Mouse (Mus musculus) lung, postnatal 0 days (tissue): ENCODE measurements at regions not wholly inside any gene's neighbourhood (a gene's known extent, or its start where the extent isn't known, plus 50 kb on each side); places are given as distances from the start of the nearest gene placed in this dataset.

ENCODE experiments used
- ATAC-seq: fragments of 200-750 bp; cut with Nextera tagmentation; 2 replicates; pipeline ENCODE4 v1.8.0; 2017; ENCODE audit warnings: moderate library complexity
- DNase-seq: peaks from one replicate; pipeline ENCODE4 v3.0.0-alpha.2; 2016; ENCODE audit warnings: low spot score
- H3K27ac ChIP-seq: fragments of 300-500 bp; sonication (generic); 2 replicates; pipeline ENCODE4 v1.5.1; 2014; ENCODE audit warnings: antibody characterized with exemption, mild to moderate bottlenecking, low read length, mixed read lengths
- H3K27me3 ChIP-seq: fragments of 300-500 bp; sonication (generic); replicated peaks from 2 replicates; pipeline ENCODE4 v1.6.1; 2014; ENCODE audit warnings: low read length, mixed read lengths; ENCODE audit not compliant: insufficient read depth
- H3K36me3 ChIP-seq: fragments of 300-500 bp; sonication (generic); 2 replicates; pipeline ENCODE4 v1.6.1; 2014; ENCODE audit warnings: low read length, mixed read lengths; ENCODE audit not compliant: insufficient read depth
- H3K4me1 ChIP-seq: fragments of 300-500 bp; sonication (generic); 2 replicates; pipeline ENCODE4 v1.6.1; 2014; ENCODE audit warnings: antibody characterized with exemption, low read depth, low read length, mixed read lengths; ENCODE audit not compliant: insufficient read depth
- H3K4me2 ChIP-seq: fragments of 300-500 bp; sonication (generic); replicated peaks from 2 replicates; pipeline ENCODE4 v1.6.1; 2014; ENCODE audit warnings: low read depth, mild to moderate bottlenecking, low read length, moderate library complexity, mixed read lengths
- H3K4me3 ChIP-seq: fragments of 300-500 bp; sonication (generic); 2 replicates; pipeline ENCODE4 v1.5.1; 2014; ENCODE audit warnings: low read depth, low read length
- H3K9ac ChIP-seq: fragments of 300-500 bp; sonication (generic); replicated peaks from 2 replicates; pipeline ENCODE4 v1.6.1; 2014; ENCODE audit warnings: low read depth, mild to moderate bottlenecking
- H3K9me3 ChIP-seq: fragments of 300-500 bp; sonication (generic); 2 replicates; pipeline ENCODE4 v1.6.1; 2016; ENCODE audit warnings: low read length, mixed read lengths
- CTCF ChIP-seq: IDR thresholded peaks from 2 replicates; pipeline ENCODE4 v1.5.1; 2016; ENCODE audit warnings: antibody characterized with exemption, mild to moderate bottlenecking
- EP300 ChIP-seq: IDR thresholded peaks from 2 replicates; pipeline ENCODE4 v1.6.1; 2016; ENCODE audit warnings: antibody characterized with exemption, mild to moderate bottlenecking, control low read depth
- WGBS: fragments of 180-500 bp; shearing (Covaris S2); extraction: QIAGEN DNeasy Blood & Tissue Kit; methylation state at CpG from one replicate; pipeline ENCODE4 v1.1.7; 2014; 5-methylcytosine and 5-hydroxymethylcytosine counted together

DNA sequence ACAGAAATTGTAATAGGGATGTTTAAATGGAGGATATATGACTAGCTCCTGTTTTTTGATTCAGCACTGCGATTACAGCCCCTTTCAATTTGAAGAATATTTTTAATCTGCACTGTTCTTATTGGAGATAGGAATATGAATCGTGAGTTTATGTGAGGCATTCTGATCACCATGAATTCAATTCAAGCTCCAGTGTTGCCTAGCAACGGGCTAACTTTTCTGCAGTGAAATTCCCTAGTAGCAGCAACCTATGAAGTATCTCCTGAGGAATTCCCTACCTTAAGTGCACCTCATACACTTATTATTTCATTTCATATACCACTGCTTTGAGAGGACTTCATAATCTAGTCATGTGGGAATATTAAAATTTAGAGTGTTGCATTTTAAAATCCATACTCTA lies 465.4 kb upstream of the Rps6ka3 start:
- H3K4me2 ChIP-seq, result no peak overlapping the region
- no peak for DNase-seq
- WGBS, result 57% methylated on average over 3 of the region's 3 CpGs

DNA sequence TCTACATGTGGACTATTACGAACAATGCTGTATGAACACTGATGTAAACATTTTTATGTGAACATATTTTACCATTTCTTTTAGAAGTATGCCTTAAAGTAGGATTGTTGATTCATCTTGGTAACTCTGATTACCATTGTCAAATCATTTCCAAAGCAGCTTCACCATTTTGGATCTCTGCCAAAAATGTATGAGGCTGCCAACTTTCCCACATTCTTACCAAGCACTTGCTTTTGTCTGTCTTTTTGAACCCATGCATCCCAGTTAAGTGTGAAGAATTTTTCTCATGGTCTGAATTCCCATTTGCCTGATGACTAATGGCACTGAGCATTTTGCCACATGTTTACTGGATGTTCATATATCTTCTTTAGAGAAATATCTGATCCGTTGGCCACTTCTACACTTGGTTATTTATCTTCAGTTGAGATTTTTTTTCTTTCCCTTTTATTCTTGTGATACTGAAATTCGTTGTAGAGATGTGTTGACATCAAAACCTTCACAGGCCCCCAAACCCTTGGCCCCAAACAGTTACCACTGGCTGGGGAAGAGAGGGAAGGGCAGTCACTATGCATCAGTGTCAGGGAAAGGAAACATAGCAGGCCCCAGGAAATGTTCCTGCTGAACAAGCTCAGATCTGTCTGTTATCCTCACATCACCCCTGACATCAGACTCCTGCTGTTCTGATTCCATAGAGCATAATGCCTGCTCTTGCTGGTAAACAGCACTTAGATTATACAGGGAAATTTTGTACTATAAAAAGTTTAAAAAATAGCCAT lies 464.2 kb upstream of the Rps6ka3 start:
- ATAC-seq, result no peak
- no peak for DNase-seq
- Histone ChIP-seq H3K9me3 (no peaks in the 10 kb centered on the region), H3K27me3 (no peaks in the 10 kb centered on the region), H3K36me3 (no peaks in the 10 kb centered on the region), H3K9ac (no peak overlapping the region), H3K4me2 (no peak overlapping the region), H3K4me1 (no peaks in the 10 kb centered on the region), H3K27ac (no peak overlapping the region), H3K4me3 (no peak overlapping the region)
- no peak for TF ChIP-seq CTCF
- no peak for TF ChIP-seq EP300
- WGBS, result 42% methylated on average over 3 of the region's 3 CpGs

More for the DNA sequence above, 465.4 kb upstream of the Rps6ka3 start:
- Histone ChIP-seq H3K4me1 (no peaks in the 10 kb centered on the region), H3K9ac (no peak overlapping the region), H3K9me3 (no peaks in the 10 kb centered on the region), H3K36me3 (no peaks in the 10 kb centered on the region), H3K27me3 (no peaks in the 10 kb centered on the region), H3K27ac (no peak overlapping the region), H3K4me3 (no peak overlapping the region)
- ATAC-seq, result no peak
- no peak for TF ChIP-seq EP300
- TF ChIP-seq CTCF, result no peak
